Mouse (Mus musculus): ENCODE measurements around the gene Tfap4. TPM values are rescaled to one million over a fixed set of nuclear protein-coding genes. Genes with fewer than 3 reads are reported as not detected.

The Tfap4 gene
- 1 to 10 TPM; 5.2 to 6.2 TPM for polyA plus RNA-seq (2012; fragmentation: generic; extraction: Trizol)

GRCm38 (mm10) chr16:4559715-4560144 is at the start of gene Tfap4:
Gene Tfap4, minus strand, starts transcription at chr16:4559854.

GRCm38 (mm10) chr16:4593971-4594813 is 34.5 kb upstream of the Tfap4 start, which contains the start of gene Glis2:
Gene Glis2, plus strand, starts transcription at chr16:4594713.

DNA sequence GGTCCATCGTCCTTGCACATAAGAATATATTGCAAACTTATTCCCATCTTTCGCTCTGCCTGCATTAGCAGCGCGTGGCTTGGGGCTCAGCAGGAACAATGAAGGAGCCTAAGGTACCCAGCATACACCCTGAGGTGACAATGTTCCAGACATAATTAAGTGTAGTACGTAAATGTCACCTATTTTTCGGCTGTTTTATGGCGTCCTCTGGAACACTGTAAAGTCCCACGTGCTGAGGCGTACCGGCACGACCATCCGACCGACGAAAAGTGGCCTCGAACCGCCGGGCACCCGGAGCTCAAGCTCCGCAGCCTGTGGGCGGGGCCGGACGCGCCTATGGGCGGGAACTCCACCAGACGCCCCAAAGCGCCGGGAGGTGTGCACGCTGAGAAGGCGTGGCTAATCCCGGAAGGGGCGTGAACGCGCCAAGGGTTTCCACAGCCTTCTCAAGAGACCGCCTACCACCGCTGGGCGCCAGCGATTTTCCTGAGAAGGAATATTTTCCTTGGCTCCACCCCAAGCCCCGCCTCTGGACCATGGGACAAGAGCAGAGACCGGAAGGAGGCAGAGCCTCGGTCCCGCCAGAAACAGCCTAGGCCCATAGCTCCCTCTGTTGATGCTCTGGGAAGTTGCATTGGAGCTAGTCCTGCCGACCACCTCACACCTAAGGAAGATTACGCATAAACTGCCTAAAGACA is 18.0 kb downstream of the Tfap4 start, which contains the start of gene Srl:
Srl (minus strand) TSS at position 316 of the 698 bp plus-strand sequence.

Other genes with a start within 250 kb of the Tfap4 start
- 1 to 10 TPM in 1 of 2 experiments, under 1 TPM in 1; 0.34 to 2.3 TPM for gene Adcy9, start 139.4 kb downstream of the Tfap4 start, polyA plus RNA-seq (2012; fragmentation: generic; extraction: Trizol)
- gene Srl, start 18.0 kb downstream of the Tfap4 start, polyA plus RNA-seq (2012; fragmentation: generic; extraction: Trizol), result 1 to 10 TPM in 1 of 2 experiments, under 1 TPM in 1; 0.15 to 2.3 TPM
- gene Glis2, start 34.9 kb upstream of the Tfap4 start, polyA plus RNA-seq (2012; fragmentation: generic; extraction: Trizol), result 10 to 100 TPM; 14.0 to 57.8 TPM
- 10 to 100 TPM; 54.9 to 95.1 TPM for gene Pam16, start 65.1 kb upstream of the Tfap4 start, polyA plus RNA-seq (2012; fragmentation: generic; extraction: Trizol)
- 100 to 1,000 TPM in 1 of 2 experiments, 10 to 100 TPM in 1; 20.8 to 159 TPM for gene Vasn, start 80.1 kb upstream of the Tfap4 start, polyA plus RNA-seq (2012; fragmentation: generic; extraction: Trizol)
- 10 to 100 TPM in 1 of 2 experiments, 1 to 10 TPM in 1; 5.6 to 20.4 TPM for gene Dnaja3, start 80.1 kb upstream of the Tfap4 start, polyA plus RNA-seq (2012; fragmentation: generic; extraction: Trizol)
- gene Coro7, start 119.9 kb upstream of the Tfap4 start, polyA plus RNA-seq (2012; fragmentation: generic; extraction: Trizol), result 10 to 100 TPM in 1 of 2 experiments, 1 to 10 TPM in 1; 5.2 to 12.2 TPM
- gene Nmral1, start 159.5 kb upstream of the Tfap4 start, polyA plus RNA-seq (2012; fragmentation: generic; extraction: Trizol), result 10 to 100 TPM; 43.3 to 45.4 TPM
- gene Hmox2, start 166.5 kb upstream of the Tfap4 start, polyA plus RNA-seq (2012; fragmentation: generic; extraction: Trizol), result 10 to 100 TPM; 49.6 to 70.0 TPM
- 10 to 100 TPM; 10.3 to 27.1 TPM for gene Cdip1, start 230.4 kb upstream of the Tfap4 start, polyA plus RNA-seq (2012; fragmentation: generic; extraction: Trizol)

Measured in C3H10T1/2 (cell line).